Mouse (Mus musculus) cerebellum, adult 8-10 months (tissue): ENCODE results near the gene Dgkz.

Experiments
- DNase-seq: peaks from one replicate; pipeline ENCODE4 v3.0.0; 2022

The Dgkz gene

GRCm38 (mm10) chr2:91916346-91916977 is 59.2 kb downstream of the Dgkz start:
- no peak for DNase-seq

DNA sequence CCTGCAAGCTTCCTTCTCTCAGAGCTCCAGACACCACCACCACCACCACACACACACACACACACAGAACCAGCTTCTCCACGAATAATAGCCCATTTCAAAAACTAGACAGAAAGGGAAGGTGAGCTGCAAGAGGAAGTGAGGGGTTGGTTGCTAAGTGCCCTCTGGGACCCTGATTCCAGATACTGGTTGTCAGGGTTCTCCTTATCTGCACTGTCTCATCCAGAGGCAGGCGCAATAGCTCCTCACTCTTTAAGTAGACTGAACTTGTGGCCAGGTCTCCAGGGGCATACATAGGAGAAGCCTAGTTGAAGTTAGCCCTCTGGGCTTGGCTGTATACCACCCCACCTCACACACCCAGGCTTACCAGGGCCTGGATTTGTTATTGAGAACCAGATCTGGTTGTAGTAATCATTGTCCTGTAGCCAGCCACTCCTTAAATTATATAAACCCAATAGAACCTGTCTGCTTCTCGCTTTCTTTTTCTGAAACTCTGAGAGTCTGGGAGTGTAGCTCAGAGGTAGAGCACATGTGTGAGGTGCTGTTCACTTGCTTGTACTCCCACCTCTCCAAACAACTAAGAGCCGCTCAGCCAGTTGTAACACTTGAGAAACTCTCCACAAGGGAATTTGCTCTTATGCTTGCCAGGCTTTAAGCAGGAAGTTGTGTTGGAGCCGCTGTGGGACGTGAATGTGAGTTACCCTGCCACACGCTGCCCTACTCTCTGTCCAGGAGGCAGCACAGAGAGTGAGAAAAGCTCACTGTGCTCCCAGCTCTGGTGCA is 62.1 kb downstream of the Dgkz start:
- DNase-seq, result no peak

GRCm38 (mm10) chr2:91912616-91913015 is 63.0 kb downstream of the Dgkz start:
- DNase-seq, result no peak

GRCm38 (mm10) chr2:91906141-91906540 is 69.5 kb downstream of the Dgkz start:
- DNase-seq, result no peak

DNA sequence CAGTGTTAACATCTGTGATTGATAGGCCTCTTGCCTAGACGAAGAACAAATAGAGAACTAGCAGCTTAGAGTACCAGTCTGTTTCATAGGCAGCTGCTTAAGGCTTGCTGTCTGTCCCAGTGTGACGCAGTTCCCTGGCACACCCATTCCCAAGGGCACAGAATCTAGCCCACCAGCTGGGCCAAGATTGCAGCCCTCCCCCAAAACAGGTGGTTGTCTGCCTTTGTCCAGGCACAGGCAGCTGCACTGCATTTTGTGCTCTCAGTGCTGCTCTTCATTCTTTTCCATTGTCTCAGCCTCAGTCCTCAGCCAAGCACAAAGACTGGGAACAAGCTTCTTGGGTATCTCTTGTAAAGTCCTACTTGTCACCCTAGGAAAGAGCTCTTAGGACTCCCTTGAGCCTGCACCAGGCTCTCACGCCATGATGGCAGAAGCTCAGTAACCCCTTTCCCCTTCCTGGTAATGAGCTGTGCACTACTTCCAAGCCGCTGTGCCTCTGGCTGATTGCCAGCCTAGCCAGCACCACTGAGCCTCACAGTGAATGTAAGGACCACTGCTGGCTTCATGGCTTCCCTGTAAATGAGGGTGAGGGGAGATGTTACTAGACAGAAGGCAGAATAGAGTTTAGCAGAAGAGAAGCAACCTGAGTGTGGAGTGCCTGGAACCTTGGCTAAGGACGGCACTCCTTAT is 70.9 kb downstream of the Dgkz start:
- DNase-seq, result no peak

DNA sequence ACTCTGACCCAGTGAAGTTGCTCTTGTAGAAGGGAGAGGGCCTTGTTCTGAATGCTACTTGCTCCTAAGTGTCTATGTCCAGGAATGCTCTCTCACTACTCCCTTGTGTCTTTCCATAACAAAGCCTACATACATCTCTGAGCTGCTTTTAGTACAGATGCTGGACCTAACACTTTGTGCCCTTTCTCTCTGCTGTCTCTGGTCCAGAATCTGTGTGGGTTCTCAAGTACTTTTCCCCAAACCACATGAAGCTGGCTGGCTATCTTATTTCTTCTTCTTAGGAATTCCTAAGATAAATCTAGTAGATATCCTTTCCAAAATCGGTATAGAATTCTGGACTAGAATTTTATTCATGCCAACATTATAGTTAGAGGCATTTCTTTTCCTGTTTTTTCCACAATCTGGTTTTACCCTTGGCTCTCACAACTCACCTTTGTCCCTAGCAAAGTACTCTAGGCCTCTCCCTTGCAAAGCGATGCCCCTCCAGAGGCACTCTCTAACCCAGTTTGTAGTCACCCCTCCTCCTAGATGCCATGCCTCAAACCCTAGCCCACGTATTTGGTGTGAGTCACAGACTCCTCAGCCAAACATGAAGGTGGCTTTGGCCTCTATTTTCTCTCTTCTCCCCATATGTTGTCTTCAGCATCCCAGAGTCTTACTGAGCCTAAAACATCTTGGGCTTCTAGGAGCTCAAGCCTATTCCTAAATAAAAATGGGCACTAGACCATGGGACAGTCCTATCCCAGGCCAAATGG is 72.3 kb downstream of the Dgkz start:
- no peak for DNase-seq

DNA sequence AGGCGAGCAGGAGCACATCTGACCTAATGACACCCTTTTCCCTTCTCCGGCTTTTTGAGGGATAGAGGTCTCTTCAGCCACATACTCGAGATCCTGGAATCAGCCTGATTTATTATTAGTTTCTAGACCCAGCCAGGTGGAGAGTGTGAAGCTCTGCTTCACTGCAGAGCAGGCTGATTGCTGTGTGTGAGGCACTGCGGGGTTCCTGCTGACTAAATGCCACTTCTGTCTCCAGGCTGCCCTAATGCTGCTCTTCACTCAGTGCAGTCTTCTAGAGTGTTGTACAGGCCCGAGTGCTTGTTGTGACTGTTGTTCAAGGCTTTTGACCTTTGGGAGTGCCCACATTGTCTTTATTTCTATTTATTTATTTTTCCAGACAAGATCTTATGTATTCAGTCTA is 73.3 kb downstream of the Dgkz start:
- peak; percentile 49 for DNase-seq

DNA sequence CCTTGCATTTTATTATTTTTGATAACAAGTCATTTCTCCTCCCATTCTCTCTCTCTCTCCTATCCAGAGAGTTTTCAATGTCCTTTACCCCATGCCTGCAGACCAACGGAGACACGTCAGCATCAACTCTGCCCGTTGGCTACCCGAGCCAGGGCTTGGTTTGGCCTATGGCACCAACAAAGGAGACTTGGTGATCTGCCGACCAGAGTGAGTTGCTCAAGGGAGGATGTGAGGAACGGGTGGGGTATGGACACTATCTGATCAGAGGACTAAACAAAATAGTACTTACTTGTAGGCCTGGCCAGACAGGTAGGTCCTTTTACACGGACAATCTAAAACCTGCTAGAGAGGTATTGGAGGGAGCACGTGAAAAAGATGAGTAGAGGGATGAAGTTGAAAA is 75.2 kb downstream of the Dgkz start:
- DNase-seq, result no peak

GRCm38 (mm10) chr2:91899141-91899540 is 76.5 kb downstream of the Dgkz start:
- no peak for DNase-seq

- no peak for DNase-seq
Measured at GRCm38 (mm10) chr2:91897968-91898367, 77.7 kb downstream of the Dgkz start.

GRCm38 (mm10) chr2:91895401-91895800 is 80.3 kb downstream of the Dgkz start:
- DNase-seq, result no peak

DNA sequence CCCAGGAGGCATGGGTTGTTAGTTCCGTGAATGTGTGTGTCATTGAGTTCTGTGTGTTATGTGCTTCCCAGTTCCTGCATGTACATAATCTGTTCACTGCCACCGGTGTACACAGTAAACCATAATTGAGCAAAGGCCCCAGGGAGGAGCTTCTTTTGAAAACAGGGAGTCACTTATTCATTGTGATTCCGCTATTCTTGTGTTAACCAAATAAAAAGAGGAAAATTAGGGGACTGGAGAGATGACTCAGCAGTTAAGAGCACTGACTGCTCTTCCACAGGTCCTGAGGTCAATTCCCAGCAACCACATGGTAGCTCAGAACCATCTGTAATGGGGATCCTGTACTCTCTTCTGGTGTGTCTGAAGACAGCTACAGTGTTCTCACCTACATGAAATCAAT is 80.9 kb downstream of the Dgkz start:
- no peak for DNase-seq

GRCm38 (mm10) chr2:91884616-91885015 is 91.0 kb downstream of the Dgkz start:
- no peak for DNase-seq

DNA sequence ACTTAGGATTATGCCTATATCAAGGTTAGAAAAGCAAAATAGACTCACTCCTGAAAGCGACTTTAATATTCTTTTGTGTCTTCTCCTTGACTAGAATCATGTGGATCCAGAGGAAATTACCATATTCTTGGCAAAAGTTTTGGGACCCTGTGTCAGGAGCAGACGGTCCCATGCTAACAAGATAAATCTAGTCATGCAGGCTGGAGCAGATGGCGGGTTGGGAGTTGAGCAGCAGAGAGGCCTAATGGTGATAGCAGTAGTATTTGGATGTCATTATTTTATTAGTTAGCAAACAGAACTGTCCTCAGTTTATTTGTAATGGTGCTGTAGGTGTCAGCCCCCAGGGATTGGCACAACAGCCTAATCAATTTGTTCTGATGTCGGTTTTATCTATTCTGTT is 91.7 kb downstream of the Dgkz start:
- no peak for DNase-seq
